Mouse (Mus musculus): Measurements from ENCODE around the gene Cdc34b. TPM values are rescaled to one million over a fixed set of nuclear protein-coding genes. Genes with fewer than 3 reads are reported as not detected.

Cdc34b gene
- polyA plus RNA-seq, 1 experiment from 2014 or later = 0.23 TPM

DNA sequence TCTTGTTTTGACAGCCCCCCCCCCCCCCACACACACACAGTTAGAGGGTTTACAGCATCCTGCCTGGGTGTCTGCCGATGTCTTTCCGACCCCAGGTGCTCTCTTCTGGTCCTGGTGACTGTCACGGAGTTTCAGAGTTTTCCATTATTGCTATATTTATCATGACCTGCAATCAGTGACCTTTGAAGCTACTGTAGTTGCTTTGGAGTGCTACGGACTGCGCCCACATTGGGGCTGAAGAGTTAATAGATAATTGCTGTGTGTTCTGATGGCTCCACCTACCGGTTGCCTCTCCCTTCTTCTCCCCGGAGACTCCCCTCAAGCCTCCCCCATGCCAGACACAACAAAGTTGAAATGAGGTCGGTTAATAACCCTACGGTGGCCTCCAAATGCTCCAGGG is 24.8 kb upstream of the Cdc34b start:
- Histone ChIP-seq H3K27ac (no peak overlapping the region), H3K9me3 (replicated peaks) (no peaks in the 10 kb centered on the region), H3K36me3 (no peaks in the 10 kb centered on the region), H3K4me2 (replicated peaks) (no peak overlapping the region), H3K27me3 (no peaks in the 10 kb centered on the region), H3K9ac (no peak overlapping the region), H3K4me3 (no peak overlapping the region), H3K4me1 (peaks cover 15% of the 10 kb centered on the region)
- no peak for ATAC-seq (ENCODE audit: low FRiP score)
- WGBS = 10% methylated on average over 9 of the region's 9 CpGs

DNA sequence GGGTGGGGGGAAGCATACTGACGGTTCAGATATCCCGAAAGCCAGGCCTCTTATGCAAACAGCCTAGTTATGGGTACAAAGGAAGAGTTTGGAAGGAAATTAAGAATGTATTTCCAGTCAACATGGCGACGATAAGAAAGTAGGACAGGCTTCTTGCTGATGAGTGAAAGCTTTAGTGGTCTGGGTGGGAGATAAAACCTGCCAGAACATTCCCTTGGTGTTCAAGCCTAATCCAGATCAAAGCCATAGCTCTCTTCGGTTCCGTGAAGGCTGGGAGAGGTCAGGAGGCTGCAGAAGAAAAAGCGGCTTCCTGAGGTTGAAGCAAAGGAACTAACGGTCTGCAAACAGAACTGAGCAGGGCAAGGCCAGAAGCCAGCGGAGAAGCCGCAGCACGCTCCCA is 24.3 kb upstream of the Cdc34b start:
- no peaks in the 10 kb centered on the region for H3K27me3 ChIP-seq
- H3K9ac ChIP-seq = no peak overlapping the region
- H3K9me3 ChIP-seq (replicated peaks) = no peaks in the 10 kb centered on the region
- no peak for ATAC-seq (ENCODE audit: low FRiP score)
- peaks cover 15% of the 10 kb centered on the region for H3K4me1 ChIP-seq
- H3K4me3 ChIP-seq = no peak overlapping the region
- WGBS = 43% methylated on average over 11 of the region's 11 CpGs
- H3K4me2 ChIP-seq (replicated peaks) = no peak overlapping the region
- no peak overlapping the region for H3K27ac ChIP-seq
- H3K36me3 ChIP-seq = no peaks in the 10 kb centered on the region

DNA sequence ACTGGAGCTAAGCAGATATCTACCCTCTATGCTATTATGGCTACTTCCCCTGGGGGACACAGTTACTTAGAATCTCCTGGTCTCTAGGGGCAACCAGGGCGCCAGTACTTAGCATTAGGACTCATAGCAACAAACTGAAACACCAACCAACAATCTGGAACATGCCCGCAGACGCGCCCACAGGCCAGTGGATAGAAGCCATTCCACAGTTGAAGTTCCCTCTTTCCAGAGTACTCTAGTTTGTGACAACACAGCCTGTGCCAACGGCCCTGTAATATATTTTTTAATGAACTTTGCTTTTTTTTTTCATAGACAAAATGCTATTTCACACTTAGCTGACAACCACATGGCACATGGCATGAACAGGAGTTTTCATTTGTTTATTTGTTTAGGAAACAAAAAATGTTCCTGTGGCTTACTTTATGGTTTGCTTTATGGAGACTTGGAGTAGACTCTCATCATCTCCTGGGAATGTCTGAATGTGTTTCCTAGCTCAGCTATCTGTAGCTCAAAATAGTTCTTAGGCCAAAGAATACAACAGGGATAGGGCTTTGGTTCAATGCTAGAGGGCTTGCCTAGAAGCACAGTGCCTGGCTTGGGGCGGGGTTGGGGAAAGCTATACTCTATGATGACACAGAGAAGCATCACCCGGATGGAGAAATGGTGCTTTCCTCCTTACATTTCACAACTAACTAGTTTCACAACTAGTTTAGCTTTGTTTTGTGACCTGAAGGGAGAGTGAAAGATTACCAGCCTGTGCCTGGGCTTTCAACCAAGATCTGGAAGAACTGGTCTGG is 23.3 kb upstream of the Cdc34b start:
- no peak overlapping the region for H3K4me3 ChIP-seq
- H3K9me3 ChIP-seq (replicated peaks) = no peaks in the 10 kb centered on the region
- WGBS = 89% methylated on average over 7 of the region's 7 CpGs
- no peak overlapping the region for H3K4me2 ChIP-seq (replicated peaks)
- no peak overlapping the region for H3K27ac ChIP-seq
- H3K9ac ChIP-seq = no peak overlapping the region
- H3K4me1 ChIP-seq = peaks cover 13% of the 10 kb centered on the region
- no peaks in the 10 kb centered on the region for H3K36me3 ChIP-seq
- H3K27me3 ChIP-seq = no peaks in the 10 kb centered on the region
- no peak for ATAC-seq (ENCODE audit: low FRiP score)

DNA sequence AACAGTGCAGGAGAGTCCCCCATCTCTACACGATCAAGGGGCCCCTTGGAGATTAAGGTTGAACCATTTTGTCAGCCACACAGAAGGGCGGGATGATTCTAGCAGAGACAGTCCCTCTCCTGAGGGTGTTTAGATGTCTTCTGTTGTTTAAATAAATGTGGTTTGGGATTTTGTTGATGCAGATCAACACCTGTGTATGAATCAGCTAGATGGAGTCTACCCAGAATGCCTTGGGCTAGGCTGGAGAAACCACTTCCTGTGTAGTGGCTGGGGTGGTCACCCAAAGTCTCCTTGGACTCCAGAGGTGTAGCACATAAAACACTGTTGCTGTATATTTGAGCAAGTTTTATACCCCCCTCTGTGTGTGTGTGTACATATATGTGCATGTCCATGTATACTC is 22.4 kb upstream of the Cdc34b start:
- Histone ChIP-seq H3K36me3 (no peaks in the 10 kb centered on the region), H3K9me3 (replicated peaks) (no peaks in the 10 kb centered on the region), H3K4me1 (peaks cover 10% of the 10 kb centered on the region), H3K27me3 (no peaks in the 10 kb centered on the region), H3K27ac (no peak overlapping the region), H3K4me3 (no peak overlapping the region), H3K9ac (no peak overlapping the region), H3K4me2 (replicated peaks) (no peak overlapping the region)
- ATAC-seq (ENCODE audit: low FRiP score) = no peak
- WGBS = 85% methylated on average over 2 of the region's 2 CpGs

DNA sequence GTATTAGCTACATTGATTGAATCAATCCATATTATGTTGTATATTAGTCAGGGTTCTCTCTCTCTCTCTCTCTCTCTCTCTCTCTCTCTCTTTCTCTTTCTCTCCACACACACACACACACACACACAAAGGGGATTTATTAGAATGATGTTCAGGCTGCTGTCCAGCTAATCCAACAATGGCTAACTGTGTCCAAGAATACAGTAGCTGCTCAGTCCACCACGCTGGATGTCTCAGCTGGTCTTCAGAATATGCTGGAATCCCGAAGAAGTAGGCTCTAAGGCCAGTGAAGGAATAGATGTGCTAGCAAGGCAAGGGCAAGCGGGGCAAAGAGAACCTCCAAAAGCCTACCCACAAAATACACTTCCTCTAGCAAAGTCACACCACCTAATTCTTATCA is 14.3 kb upstream of the Cdc34b start:
- ATAC-seq (ENCODE audit: low FRiP score) = no peak
- H3K27ac ChIP-seq = no peak overlapping the region
- no peak overlapping the region for H3K4me2 ChIP-seq (replicated peaks)
- H3K27me3 ChIP-seq = no peaks in the 10 kb centered on the region
- H3K4me1 ChIP-seq = no peaks in the 10 kb centered on the region
- 78% methylated on average over 3 of the region's 3 CpGs for WGBS
- H3K4me3 ChIP-seq = no peak overlapping the region
- no peaks in the 10 kb centered on the region for H3K9me3 ChIP-seq (replicated peaks)
- H3K9ac ChIP-seq = no peak overlapping the region
- H3K36me3 ChIP-seq = no peaks in the 10 kb centered on the region

DNA sequence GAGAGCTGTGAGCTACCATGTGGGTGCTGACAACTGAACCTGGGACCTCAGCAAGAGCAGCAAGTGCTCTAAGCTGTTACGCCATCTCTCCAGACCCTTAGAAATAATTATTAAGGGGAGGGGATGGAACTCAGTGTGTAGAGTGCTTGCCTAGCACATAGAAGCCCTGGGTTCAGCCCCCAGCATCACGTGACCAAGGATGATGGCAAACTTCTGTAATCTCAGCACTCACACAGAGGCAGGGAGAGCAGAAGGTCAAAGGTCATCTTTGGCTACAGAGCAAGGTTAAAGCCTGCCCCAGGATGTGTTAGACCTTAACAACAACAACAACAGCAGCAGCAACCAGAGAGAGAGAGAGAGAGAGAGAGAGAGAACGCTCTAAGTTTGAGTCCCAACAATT is 13.0 kb upstream of the Cdc34b start:
- no peak overlapping the region for H3K4me2 ChIP-seq (replicated peaks)
- 75% methylated on average over 3 of the region's 3 CpGs for WGBS
- H3K27ac ChIP-seq = no peak overlapping the region
- no peaks in the 10 kb centered on the region for H3K4me1 ChIP-seq
- no peak overlapping the region for H3K9ac ChIP-seq
- no peaks in the 10 kb centered on the region for H3K36me3 ChIP-seq
- H3K27me3 ChIP-seq = no peaks in the 10 kb centered on the region; the same call in 1 of the 2 replicates
- no peak for ATAC-seq (ENCODE audit: low FRiP score)
- no peaks in the 10 kb centered on the region for H3K9me3 ChIP-seq (replicated peaks)
- no peak overlapping the region for H3K4me3 ChIP-seq

DNA sequence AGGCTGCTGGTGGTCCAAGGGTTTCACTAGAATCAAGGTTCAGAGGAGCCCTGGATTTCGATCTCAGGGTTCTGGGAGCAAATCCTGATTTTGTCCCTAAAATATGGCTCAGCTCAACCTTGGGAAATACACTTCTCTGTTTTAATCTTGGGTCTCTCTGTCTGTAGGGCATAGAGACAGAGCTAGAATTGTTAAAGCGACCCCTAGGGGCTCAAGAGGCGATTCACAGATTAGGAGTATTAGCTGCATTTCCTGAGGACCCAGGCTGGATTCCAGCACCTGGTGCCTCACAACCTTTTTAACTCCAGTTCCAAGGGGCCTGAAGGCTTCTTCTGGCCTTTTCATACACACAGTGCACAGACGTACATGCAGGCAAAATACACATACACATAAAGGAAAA is 12.0 kb upstream of the Cdc34b start:
- Histone ChIP-seq H3K9me3 (replicated peaks) (no peaks in the 10 kb centered on the region), H3K27me3 (no peaks in the 10 kb centered on the region; the same call in 1 of the 2 replicates), H3K4me1 (no peaks in the 10 kb centered on the region), H3K4me3 (no peak overlapping the region), H3K36me3 (no peaks in the 10 kb centered on the region), H3K4me2 (replicated peaks) (no peak overlapping the region), H3K9ac (no peak overlapping the region), H3K27ac (no peak overlapping the region)
- ATAC-seq (ENCODE audit: low FRiP score) = no peak
- 35% methylated on average over 4 of the region's 4 CpGs for WGBS

DNA sequence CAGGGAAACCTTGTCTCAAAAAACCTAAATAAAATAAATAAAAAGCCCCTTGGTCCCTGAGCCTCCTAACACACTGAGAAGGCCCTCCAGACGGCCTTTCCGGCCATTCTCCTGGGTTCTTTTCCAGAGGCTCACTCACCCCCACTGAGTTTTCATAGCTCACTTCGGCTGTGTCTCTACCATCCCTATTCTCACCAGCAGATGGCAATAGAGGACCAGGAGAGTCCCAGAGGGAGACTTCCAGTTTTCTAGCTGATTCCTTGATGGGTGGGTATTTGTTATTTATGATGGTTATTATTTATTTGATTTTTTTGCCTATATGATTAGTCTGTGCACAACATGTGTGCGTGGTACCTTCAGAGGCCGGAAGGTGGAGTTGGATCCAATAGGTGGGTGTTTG is 11.3 kb upstream of the Cdc34b start:
- H3K4me3 ChIP-seq = no peak overlapping the region
- WGBS = 41% methylated on average over 5 of the region's 5 CpGs
- H3K9ac ChIP-seq = no peak overlapping the region
- no peaks in the 10 kb centered on the region for H3K36me3 ChIP-seq
- no peak overlapping the region for H3K4me2 ChIP-seq (replicated peaks)
- no peak for ATAC-seq (ENCODE audit: low FRiP score)
- no peaks in the 10 kb centered on the region; the same call in 1 of the 2 replicates for H3K27me3 ChIP-seq
- H3K4me1 ChIP-seq = no peaks in the 10 kb centered on the region
- no peaks in the 10 kb centered on the region for H3K9me3 ChIP-seq (replicated peaks)
- H3K27ac ChIP-seq = no peak overlapping the region

DNA sequence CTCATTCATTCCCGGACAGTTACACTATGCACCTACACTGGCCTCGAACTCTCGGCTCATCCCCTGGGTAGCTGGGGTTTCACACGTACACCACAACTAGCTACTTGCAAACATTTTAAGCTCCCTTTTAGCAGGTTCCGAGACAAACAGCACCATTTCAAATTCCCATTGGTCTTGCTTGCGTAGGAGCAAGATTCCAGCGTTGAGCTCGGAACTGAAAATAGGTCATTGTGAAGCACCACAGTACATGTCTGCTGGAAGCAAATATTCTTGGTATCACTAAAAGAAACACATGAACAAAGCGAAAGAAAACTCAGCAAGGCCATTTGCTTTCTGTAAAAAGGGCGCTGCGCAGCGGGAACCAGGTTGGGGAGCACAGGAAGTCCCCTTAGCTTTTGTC is 10.4 kb upstream of the Cdc34b start:
- WGBS = 90% methylated on average over 12 of the region's 12 CpGs
- no peaks in the 10 kb centered on the region; the same call in 1 of the 2 replicates for H3K27me3 ChIP-seq

DNA sequence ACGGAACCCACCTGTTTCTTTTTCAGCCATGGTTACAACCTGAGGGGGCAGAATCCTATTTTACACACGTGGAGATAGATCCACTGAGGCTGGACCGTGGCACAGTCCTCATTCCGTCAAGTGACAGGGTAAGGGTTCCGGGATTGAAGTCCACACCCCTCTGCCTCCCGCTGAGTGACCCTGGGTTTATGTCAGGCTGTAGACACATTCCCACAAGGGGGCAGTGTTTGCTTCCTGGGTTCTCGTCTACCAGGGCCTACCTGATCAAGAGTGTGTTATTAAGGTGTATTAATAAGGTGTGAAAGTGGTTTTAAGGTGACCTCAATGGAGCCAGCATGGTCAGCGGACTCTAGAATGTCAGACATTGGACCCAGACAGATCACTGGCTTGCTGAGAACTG is 8.8 kb upstream of the Cdc34b start:
- Histone ChIP-seq H3K36me3 (no peaks in the 10 kb centered on the region), H3K9me3 (replicated peaks) (no peaks in the 10 kb centered on the region), H3K4me2 (replicated peaks) (no peak overlapping the region), H3K27me3 (no peaks in the 10 kb centered on the region; the same call in 1 of the 2 replicates), H3K4me1 (no peaks in the 10 kb centered on the region), H3K9ac (no peak overlapping the region), H3K4me3 (no peak overlapping the region), H3K27ac (no peak overlapping the region)
- no peak for ATAC-seq (ENCODE audit: low FRiP score)
- 39% methylated on average over 8 of the region's 8 CpGs for WGBS

More for the DNA sequence above, 10.4 kb upstream of the Cdc34b start:
- H3K36me3 ChIP-seq = no peaks in the 10 kb centered on the region
- H3K4me3 ChIP-seq = no peak overlapping the region
- no peak for ATAC-seq (ENCODE audit: low FRiP score)
- no peak overlapping the region for H3K27ac ChIP-seq
- no peak overlapping the region for H3K9ac ChIP-seq
- H3K4me1 ChIP-seq = no peaks in the 10 kb centered on the region
- no peak overlapping the region for H3K4me2 ChIP-seq (replicated peaks)
- no peaks in the 10 kb centered on the region for H3K9me3 ChIP-seq (replicated peaks)

DNA sequence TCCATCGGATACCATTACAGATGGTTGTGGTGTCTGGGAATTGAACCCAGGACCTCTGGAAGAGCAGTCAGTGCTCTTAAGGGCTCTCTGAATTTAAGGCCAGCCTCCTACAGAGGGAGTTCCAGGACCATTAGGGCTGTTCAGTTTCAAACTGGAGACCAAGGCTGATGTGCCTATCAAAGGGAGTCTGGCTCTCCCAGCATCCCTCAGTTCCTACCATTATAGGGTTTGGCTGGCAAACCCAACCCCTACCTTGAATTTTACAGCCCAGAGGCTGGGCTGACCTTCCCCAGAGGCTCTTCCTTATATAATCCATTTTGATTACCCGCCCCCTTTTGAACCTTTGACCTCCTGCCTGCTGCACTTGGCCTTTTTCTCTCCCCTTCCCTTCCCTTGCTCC is 5.8 kb upstream of the Cdc34b start:
- Histone ChIP-seq H3K27me3 (no peaks in the 10 kb centered on the region; the same call in 1 of the 2 replicates), H3K4me3 (no peak overlapping the region), H3K27ac (no peak overlapping the region), H3K9me3 (replicated peaks) (no peaks in the 10 kb centered on the region), H3K4me1 (no peaks in the 10 kb centered on the region), H3K4me2 (replicated peaks) (no peak overlapping the region), H3K36me3 (no peaks in the 10 kb centered on the region), H3K9ac (no peak overlapping the region)
- 70% methylated on average over 2 of the region's 2 CpGs for WGBS
- no peak for ATAC-seq (ENCODE audit: low FRiP score)

DNA sequence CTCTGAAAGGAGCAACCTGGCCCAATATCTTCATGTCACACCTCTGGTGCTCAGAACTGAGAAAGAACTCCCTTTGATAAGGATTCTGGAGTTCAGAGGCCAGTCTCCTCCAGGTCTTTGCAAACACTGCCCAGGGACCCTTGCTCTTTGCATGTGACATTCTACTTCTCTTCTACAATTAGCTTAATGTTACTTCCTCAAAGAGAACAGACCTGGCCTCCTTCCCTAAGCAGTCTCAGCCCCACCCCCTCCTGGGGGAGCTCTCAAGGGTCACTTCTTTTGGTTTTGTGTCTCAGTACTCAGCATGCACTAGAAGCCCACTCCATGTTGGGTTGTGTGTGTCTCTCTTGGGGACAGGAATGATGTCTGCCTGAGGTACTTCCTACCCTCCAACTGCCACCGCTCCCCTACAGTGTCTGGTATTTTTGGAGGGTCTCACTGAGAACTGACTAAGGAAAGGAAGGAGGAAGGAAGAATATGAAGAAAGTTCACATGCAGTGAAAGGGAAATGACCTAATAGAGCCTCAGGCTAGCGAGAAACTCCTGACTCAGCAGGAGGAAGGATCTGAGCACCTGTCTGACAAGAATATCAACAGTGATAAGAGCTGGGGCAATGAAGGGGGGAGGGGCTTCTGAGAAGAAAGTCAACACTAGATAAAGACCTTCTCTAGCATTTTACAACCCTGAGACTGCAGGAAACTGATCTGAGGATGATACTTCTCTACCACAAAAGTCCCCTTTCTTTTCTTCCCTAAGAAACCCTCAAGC is 11.5 kb downstream of the Cdc34b start:
- no peak for ATAC-seq (ENCODE audit: low FRiP score)
- no peak overlapping the region for H3K4me2 ChIP-seq (replicated peaks)

More for the DNA sequence above, 11.5 kb downstream of the Cdc34b start:
- no peak overlapping the region for H3K4me3 ChIP-seq
- H3K36me3 ChIP-seq = no peaks in the 10 kb centered on the region
- no peaks in the 10 kb centered on the region for H3K27me3 ChIP-seq
- no peaks in the 10 kb centered on the region for H3K9me3 ChIP-seq (replicated peaks)
- H3K27ac ChIP-seq = no peak overlapping the region
- no peak overlapping the region for H3K9ac ChIP-seq
- H3K4me1 ChIP-seq = no peaks in the 10 kb centered on the region
- 52% methylated on average over 2 of the region's 2 CpGs for WGBS

Measured in hindbrain, embryonic 12.5 days (tissue).